Mouse (Mus musculus) Patski (cell line): ENCODE results near the gene Itpr2. TPM values are rescaled to one million over a fixed set of nuclear protein-coding genes. Genes with fewer than 3 reads are reported as not detected.

Source experiments
- ATAC-seq: fragments of 100-300 bp; one replicate; pipeline ENCODE4 v1.8.0; 2021
- CTCF ChIA-PET: fragments of 350-600 bp; sonication (Branson Sonifier 250); formaldehyde crosslinking; loops from one replicate; lab custom pipeline; 2022; ENCODE audit warnings: inconsistent platforms; lab: Charles Lee
- POLR2A ChIA-PET: fragments of 350-600 bp; sonication (Branson Sonifier 250); formaldehyde crosslinking; loops from one replicate; lab custom pipeline; 2022; ENCODE audit warnings: antibody characterized with exemption, inconsistent platforms; lab: Charles Lee
- DNase-seq: peaks from one replicate; pipeline ENCODE4 v3.0.0-alpha.2; 2011; ENCODE audit warnings: low read depth, low spot score
- H3K27me3 ChIP-seq: fragments of 371-371 bp; one replicate; pipeline ENCODE4 v1.5.1; 2021
- CTCF ChIP-seq: fragments of 100-300 bp; IDR thresholded peaks from one replicate; pipeline ENCODE4 v1.5.1; 2021
- in situ Hi-C: fragments of 300-500 bp; cut with MboI; formaldehyde crosslinking; loops from 3 replicates; pipeline ENCODE4 v1.11.1; 2018; ENCODE audit warnings: low pct_unique_long_range_greater_than_20kb, mixed read lengths
- polyA plus RNA-seq: library from polyadenylated mRNA; unstranded; gene quantifications from one replicate; pipeline ENCODE4 v1.2.3, GENCODE M21; 2021

Gene Itpr2
- polyA plus RNA-seq, 1 experiment from 2014 or later: 12.7 TPM

- in situ Hi-C loops: no loop called here
- ChIA-PET CTCF (interaction anchor here (0.7 to 1.2 kb wide), 2 partner anchors 22 to 50 kb away, joined by 3 read pairs; no protein-coding TSS in a partner anchor), POLR2A (no interaction called here)
- ATAC-seq (peak; percentile 55), DNase-seq (peak; percentile 37)
- no peaks in the 10 kb centered on the region for H3K27me3 ChIP-seq
- no peak for TF ChIP-seq CTCF
Measured at GRCm38 (mm10) chr6:146431777-146432176, 70.2 kb downstream of the Itpr2 start.

GRCm38 (mm10) chr6:146429694-146430380, 72.2 kb downstream of the Itpr2 start:
- in situ Hi-C loops: no loop called here
- TF ChIP-seq CTCF: peak; percentile 48
- CTCF ChIA-PET: no interaction called here
- POLR2A ChIA-PET: no interaction called here
- H3K27me3 ChIP-seq: no peaks in the 10 kb centered on the region
- DNase-seq (no peak), ATAC-seq (no peak)

GRCm38 (mm10) chr6:146424778-146425177, 77.2 kb downstream of the Itpr2 start:
- no peak for TF ChIP-seq CTCF
- POLR2A ChIA-PET: no interaction called here
- H3K27me3 ChIP-seq: no peaks in the 10 kb centered on the region
- in situ Hi-C loops: no loop called here
- DNase-seq: no peak
- no peak for ATAC-seq
- CTCF ChIA-PET: interaction anchor here (0.7 to 2.3 kb wide), 2 partner anchors 13 to 93 kb away, joined by 3 to 5 read pairs; no protein-coding TSS in a partner anchor

GRCm38 (mm10) chr6:146424326-146424725, 77.7 kb downstream of the Itpr2 start:
- in situ Hi-C loops: no loop called here
- DNase-seq (no peak), ATAC-seq (no peak)
- CTCF ChIA-PET: interaction anchor here (2.3 kb wide), 1 partner anchor 13 kb away, joined by 5 read pairs; no protein-coding TSS in a partner anchor
- TF ChIP-seq CTCF: no peak
- H3K27me3 ChIP-seq: no peaks in the 10 kb centered on the region
- POLR2A ChIA-PET: no interaction called here

GRCm38 (mm10) chr6:146420718-146421117, 81.3 kb downstream of the Itpr2 start:
- ChIA-PET POLR2A (no interaction called here), CTCF (no interaction called here)
- DNase-seq (no peak), ATAC-seq (no peak)
- no peak for TF ChIP-seq CTCF
- in situ Hi-C loops: no loop called here
- no peaks in the 10 kb centered on the region for H3K27me3 ChIP-seq

- no peak for TF ChIP-seq CTCF
- in situ Hi-C loops: loop anchor here (10.0 kb wide), 1 partner anchor 338 kb away; no protein-coding TSS in a partner anchor
- POLR2A ChIA-PET: no interaction called here
- CTCF ChIA-PET: no interaction called here
- no peaks in the 10 kb centered on the region for H3K27me3 ChIP-seq
- ATAC-seq (no peak), DNase-seq (no peak)
Measured at GRCm38 (mm10) chr6:146416461-146416860, 85.6 kb downstream of the Itpr2 start.

- ChIA-PET CTCF (interaction anchor here (1.0 kb wide), 1 partner anchor 8 kb away, joined by 3 read pairs; no protein-coding TSS in a partner anchor), POLR2A (no interaction called here)
- in situ Hi-C loops: loop anchor here (10.0 kb wide), 1 partner anchor 341 kb away; no protein-coding TSS in a partner anchor
- TF ChIP-seq CTCF: no peak
- DNase-seq (no peak), ATAC-seq (no peak)
- no peaks in the 10 kb centered on the region for H3K27me3 ChIP-seq
Measured at GRCm38 (mm10) chr6:146414094-146414493, 87.9 kb downstream of the Itpr2 start.

GRCm38 (mm10) chr6:146411446-146412070, 90.5 kb downstream of the Itpr2 start:
- ATAC-seq (no peak), DNase-seq (no peak)
- CTCF ChIA-PET: interaction anchor here (1.3 to 1.9 kb wide), 5 partner anchors 11 to 169 kb away, joined by 3 to 6 read pairs (median 4); no protein-coding TSS in a partner anchor
- in situ Hi-C loops: loop anchor here (10.0 kb wide), 1 partner anchor 343 kb away; no protein-coding TSS in a partner anchor
- no peaks in the 10 kb centered on the region for H3K27me3 ChIP-seq
- POLR2A ChIA-PET: no interaction called here
- TF ChIP-seq CTCF: no peak

- H3K27me3 ChIP-seq: no peaks in the 10 kb centered on the region
- ATAC-seq: no peak
- in situ Hi-C loops: loop anchor here (10.0 kb wide), 1 partner anchor 344 kb away; no protein-coding TSS in a partner anchor
- no peak for TF ChIP-seq CTCF
- no peak for DNase-seq
- ChIA-PET CTCF (interaction anchor here (0.7 to 1.9 kb wide), 13 partner anchors 10 to 244 kb away, joined by 3 to 6 read pairs (median 4); no protein-coding TSS in a partner anchor), POLR2A (interaction anchor here (0.7 kb wide), 1 partner anchor 1200 kb away, joined by 3 read pairs; no protein-coding TSS in a partner anchor)
Measured at GRCm38 (mm10) chr6:146410427-146410810, 91.6 kb downstream of the Itpr2 start.

GRCm38 (mm10) chr6:146409692-146410426, 92.2 kb downstream of the Itpr2 start:
- no peaks in the 10 kb centered on the region for H3K27me3 ChIP-seq
- in situ Hi-C loops: loop anchor here (5.0 to 10.0 kb wide), 2 partner anchors 345 to 578 kb away; no protein-coding TSS in a partner anchor
- ATAC-seq (peak; percentile 87), DNase-seq (no peak)
- TF ChIP-seq CTCF: peak; percentile 86
- ChIA-PET CTCF (interaction anchor here (0.7 to 1.9 kb wide), 12 partner anchors 10 to 245 kb away, joined by 3 to 6 read pairs (median 4); no protein-coding TSS in a partner anchor), POLR2A (interaction anchor here (0.7 kb wide), 1 partner anchor 1200 kb away, joined by 3 read pairs; no protein-coding TSS in a partner anchor)
